Mouse (Mus musculus) lung, postnatal 10 days (tissue): Measurements from ENCODE around the gene Hip1.
A peak's percentile ranks its signal among the peaks of the same experiment; 100 is the strongest.
"Not testable (repeated sequence)": the region's sequence is repeated elsewhere in the genome, so short reads cannot be mapped to it uniquely, and the experiment has no call there.

Source experiments
- DNase-seq: peaks from one replicate; pipeline ENCODE4 v3.0.0; 2021

Hip1 gene

GRCm38 (mm10) chr5:135431111-135431510 lies 113.8 kb downstream of the Hip1 start:
- no peak for DNase-seq

GRCm38 (mm10) chr5:135428786-135429185 lies 116.1 kb downstream of the Hip1 start:
- DNase-seq: no peak

- no peak for DNase-seq
These were observed 134.7 kb downstream of the Hip1 start for GRCm38 (mm10) chr5:135410266-135410665.

GRCm38 (mm10) chr5:135408114-135408513 lies 136.8 kb downstream of the Hip1 start:
- no peak for DNase-seq

- no peak for DNase-seq
These were observed 139.5 kb downstream of the Hip1 start for GRCm38 (mm10) chr5:135405437-135405836.

- DNase-seq: peak; percentile 52
These were observed 140.3 kb downstream of the Hip1 start for GRCm38 (mm10) chr5:135404623-135405022.

- peak; percentile 86 for DNase-seq
These were observed 144.7 kb downstream of the Hip1 start for GRCm38 (mm10) chr5:135400244-135400643.

GRCm38 (mm10) chr5:135399382-135399781 lies 145.5 kb downstream of the Hip1 start:
- DNase-seq: no peak

- DNase-seq: peak; percentile 51
These were observed 149.1 kb downstream of the Hip1 start for GRCm38 (mm10) chr5:135395826-135396225.

- DNase-seq: peak; percentile 87
These were observed 150.7 kb downstream of the Hip1 start, which contains the start of gene Pom121 for GRCm38 (mm10) chr5:135394004-135394823. Gene Pom121, minus strand, starts transcription at chr5:135394546.

GRCm38 (mm10) chr5:135383771-135384170 lies 161.1 kb downstream of the Hip1 start:
- no peak for DNase-seq

GRCm38 (mm10) chr5:135382746-135383145 lies 162.2 kb downstream of the Hip1 start:
- DNase-seq: no peak

- DNase-seq: no peak
These were observed 163.5 kb downstream of the Hip1 start for GRCm38 (mm10) chr5:135381356-135381925.

- DNase-seq: no peak
These were observed 164.2 kb downstream of the Hip1 start for GRCm38 (mm10) chr5:135380681-135381080.

GRCm38 (mm10) chr5:135376341-135376740 lies 168.6 kb downstream of the Hip1 start:
- no peak for DNase-seq

GRCm38 (mm10) chr5:135375167-135375566 lies 169.8 kb downstream of the Hip1 start:
- DNase-seq: peak; percentile 47

- DNase-seq: no peak
These were observed 171.3 kb downstream of the Hip1 start for GRCm38 (mm10) chr5:135373601-135374000.

- DNase-seq: no peak
These were observed 173.7 kb downstream of the Hip1 start for GRCm38 (mm10) chr5:135371195-135371594.

- DNase-seq: peak; percentile 98
These were observed 174.9 kb downstream of the Hip1 start, which contains the start of gene Nsun5 for GRCm38 (mm10) chr5:135369787-135370654. Gene Nsun5, plus strand, starts transcription at chr5:135369953.

- DNase-seq: not testable (repeated sequence)
These were observed 175.7 kb downstream of the Hip1 start for GRCm38 (mm10) chr5:135369196-135369595.

GRCm38 (mm10) chr5:135368312-135368711 lies 176.6 kb downstream of the Hip1 start:
- peak; percentile 37 for DNase-seq

- DNase-seq: no peak
These were observed 177.1 kb downstream of the Hip1 start for GRCm38 (mm10) chr5:135367841-135368240.

GRCm38 (mm10) chr5:135363540-135363939 lies 181.4 kb downstream of the Hip1 start:
- peak; percentile 44 for DNase-seq
